Mouse (Mus musculus): ENCODE measurements around the gene Evi2b.

Evi2b gene

DNA sequence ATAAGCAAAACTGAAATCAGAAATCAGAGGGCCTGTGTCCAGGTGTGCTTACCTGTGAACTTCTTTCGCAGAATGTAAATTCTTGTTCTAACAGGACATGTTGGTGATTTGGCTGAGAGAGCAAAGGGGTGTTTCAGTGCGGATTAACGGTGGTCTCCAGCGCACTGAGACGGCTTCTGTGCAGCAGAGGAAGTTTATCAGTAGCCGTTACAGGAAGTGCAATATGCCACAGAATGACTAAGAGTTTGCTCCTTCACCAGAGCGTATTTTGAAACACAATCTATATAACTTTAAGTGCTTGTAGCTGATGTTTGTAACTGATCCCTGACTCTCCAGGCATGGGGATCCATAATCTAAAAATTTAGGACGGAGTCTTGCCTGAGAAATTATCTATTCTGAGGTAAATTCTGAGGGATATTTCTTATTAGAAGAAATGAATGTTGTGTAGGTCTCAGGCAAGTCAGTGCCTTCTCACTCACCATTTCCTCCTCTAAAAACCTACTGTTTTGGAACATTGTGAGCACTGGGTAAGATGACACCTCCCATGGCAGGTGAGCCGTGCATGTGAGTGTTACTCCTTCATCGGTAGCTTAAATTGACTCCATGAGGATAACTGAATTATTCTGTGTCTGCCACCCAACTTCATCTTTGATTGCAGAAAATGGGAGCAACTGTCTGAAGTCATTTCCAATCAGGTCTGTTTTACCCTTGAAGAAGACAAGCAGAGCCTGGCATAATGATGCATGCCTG lies at the start of gene Evi2b:
Evi2b (minus strand) TSS at position 203 of the 750 bp plus-strand sequence.
- DNase-seq (ENCODE audit: low read depth, low spot score) = peak; percentile 62

DNA sequence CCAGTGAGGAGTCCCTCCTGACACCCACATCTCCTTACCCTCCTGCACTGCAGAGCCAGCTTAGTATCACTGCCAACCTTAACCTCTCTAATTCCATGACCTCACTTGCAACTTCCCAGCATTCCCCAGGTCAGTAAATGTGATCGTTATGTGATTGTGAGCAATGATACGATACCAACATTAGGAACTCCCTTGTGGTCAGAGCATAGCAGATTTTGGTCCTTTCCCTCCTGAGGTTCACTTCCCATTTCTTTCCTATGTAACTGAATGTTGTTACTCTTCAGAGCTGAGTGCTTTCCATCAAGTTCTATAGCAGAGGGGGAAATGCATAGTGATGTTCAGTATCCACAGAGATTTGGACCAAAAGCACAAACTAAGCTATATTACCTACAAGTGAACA lies 46.8 kb upstream of the Evi2b start:
- DNase-seq (ENCODE audit: low read depth, low spot score) = no peak

DNA sequence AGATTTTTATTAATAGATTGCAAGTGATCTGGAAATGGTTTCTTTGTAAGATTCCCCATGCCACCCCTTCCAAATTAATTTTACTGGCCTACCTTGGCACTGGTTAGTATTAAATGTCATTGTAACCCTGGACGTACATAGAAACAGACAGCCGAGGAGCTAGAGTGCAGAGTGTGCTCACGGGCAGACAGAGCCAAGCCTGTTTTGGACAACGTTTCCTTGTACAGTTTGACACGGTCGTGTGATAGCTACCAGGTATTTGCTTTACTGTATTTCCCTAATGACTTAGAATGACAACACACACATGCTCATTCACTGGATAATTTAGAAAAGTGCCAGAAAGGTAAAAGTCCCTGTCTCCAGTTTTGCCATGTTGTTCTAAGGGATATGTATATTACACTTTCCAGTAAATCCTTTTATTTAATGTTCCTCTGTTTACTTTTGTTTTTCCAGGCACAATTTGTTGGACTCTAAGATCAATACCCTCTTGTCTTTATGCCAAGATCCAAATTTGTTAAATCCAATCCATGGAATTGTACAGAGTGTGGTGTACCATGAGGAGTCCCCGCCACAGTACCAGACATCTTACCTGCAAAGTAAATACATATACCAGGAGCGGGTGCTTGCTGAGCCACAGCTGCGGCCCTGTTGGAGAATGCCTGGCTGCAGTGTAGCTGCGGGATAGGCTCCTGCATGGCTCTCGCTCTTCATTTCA lies 44.8 kb upstream of the Evi2b start:
- DNase-seq (ENCODE audit: low read depth, low spot score) = no peak

DNA sequence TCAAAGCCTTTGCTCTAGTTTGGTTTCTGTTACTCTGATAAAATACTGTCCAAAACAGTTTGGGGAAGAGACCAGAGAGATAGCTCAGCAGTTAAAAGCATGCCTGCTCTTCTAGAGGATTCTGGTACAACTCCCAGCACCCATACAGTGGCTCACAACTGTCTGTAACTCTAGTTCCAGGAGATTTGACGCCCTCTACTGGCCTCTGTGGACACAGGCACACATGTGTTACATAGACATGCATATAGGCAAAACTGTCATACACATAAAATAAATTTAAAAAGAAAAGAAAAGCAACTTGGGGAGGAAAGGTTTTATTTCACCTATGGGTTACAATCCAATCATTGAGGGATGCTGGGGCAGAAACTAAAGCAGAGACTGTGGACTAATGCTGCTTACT lies 43.4 kb upstream of the Evi2b start:
- DNase-seq (ENCODE audit: low read depth, low spot score) = no peak

DNA sequence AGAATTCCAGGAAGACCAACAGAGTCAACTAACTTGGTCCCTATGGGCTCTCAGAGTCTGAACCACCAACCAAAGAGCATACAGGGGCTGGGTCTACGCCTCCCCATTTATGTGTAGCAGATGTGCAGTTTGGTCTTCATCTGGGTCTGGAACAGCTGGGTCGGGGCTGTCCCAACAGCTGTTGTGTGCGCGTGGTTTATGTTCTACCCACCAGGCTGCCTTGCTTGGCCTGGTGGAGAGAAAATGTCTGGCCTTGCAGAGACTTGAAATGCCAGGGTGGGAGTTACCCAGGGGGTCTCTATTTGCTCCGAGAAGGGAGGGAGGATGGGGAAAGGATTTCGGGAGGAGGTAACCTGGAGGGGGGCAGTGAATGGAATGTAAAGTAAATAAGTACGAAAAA lies 39.9 kb upstream of the Evi2b start:
- DNase-seq (ENCODE audit: low read depth, low spot score) = no peak

DNA sequence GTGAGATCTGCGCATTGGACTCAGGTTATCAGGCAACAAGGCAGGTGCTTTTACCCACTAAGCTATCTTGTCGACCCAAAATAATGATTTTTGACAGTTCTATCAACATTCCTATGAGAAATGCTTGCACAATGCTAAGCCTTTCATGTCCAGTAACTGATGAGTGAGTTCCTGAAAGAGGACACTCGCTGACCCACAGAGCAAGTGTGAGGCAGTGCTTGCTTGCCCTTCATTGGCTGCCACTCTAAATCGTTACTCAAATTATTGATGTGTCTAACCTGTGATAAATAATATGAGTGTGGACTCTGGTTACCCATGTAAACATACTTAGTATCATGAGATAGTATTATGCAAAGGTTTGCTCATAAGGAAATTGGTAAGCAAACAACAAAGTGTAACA lies 37.0 kb upstream of the Evi2b start:
- no peak for DNase-seq (ENCODE audit: low read depth, low spot score)

DNA sequence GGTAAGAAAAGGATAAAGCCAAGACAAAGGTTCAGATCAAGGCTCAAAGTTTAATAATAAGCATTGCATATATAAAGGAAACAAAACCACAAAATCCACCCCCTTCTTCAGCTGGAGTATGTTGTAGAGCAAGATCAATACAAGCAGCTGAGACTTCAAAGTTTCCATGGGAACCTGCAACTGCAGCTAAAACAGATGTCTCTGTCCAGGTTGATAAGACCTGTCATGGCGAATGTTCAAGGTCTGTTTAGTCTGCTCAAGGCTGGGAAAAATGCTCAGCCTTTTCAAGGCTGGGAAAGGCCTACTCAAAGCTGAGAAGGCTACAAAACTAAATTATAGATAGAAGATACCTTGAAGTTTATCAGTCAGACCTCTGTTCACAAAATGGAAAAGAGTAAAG lies 29.1 kb upstream of the Evi2b start:
- DNase-seq (ENCODE audit: low read depth, low spot score) = peak; percentile 30

DNA sequence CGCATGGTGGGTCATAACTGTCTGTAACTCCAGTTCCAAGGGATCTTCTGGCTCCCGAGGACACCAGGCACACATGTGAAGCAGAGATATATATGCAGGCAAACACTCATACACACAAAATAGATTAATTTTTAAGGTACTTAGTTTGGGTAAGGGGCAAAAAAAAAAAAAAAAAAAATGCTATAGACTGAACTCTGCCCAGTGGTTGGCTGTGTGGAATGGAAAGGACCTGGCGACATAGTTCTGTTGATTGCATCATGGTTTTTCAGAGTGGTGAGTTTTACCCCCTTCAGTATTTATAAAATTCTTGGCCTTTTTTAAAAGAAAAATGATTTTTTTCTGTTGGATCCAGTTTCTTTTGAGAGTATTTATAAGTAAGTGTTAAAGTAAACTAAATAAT lies 12.7 kb upstream of the Evi2b start:
- no peak for DNase-seq (ENCODE audit: low read depth, low spot score)

DNA sequence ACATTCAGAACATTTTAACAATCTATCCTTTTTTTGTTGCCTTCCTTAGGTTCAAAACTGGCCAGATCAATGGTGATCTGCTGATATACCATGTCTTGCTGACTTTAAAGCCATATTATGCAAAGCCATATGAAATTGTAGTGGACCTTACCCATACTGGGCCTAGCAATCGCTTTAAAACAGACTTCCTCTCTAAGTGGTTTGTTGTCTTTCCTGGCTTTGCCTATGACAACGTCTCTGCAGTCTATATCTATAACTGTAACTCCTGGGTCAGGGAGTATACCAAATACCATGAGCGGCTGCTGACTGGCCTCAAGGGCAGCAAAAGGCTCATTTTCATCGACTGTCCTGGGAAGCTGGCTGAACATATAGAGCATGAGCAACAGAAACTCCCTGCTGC lies 12.0 kb upstream of the Evi2b start:
- no peak for DNase-seq (ENCODE audit: low read depth, low spot score)

DNA sequence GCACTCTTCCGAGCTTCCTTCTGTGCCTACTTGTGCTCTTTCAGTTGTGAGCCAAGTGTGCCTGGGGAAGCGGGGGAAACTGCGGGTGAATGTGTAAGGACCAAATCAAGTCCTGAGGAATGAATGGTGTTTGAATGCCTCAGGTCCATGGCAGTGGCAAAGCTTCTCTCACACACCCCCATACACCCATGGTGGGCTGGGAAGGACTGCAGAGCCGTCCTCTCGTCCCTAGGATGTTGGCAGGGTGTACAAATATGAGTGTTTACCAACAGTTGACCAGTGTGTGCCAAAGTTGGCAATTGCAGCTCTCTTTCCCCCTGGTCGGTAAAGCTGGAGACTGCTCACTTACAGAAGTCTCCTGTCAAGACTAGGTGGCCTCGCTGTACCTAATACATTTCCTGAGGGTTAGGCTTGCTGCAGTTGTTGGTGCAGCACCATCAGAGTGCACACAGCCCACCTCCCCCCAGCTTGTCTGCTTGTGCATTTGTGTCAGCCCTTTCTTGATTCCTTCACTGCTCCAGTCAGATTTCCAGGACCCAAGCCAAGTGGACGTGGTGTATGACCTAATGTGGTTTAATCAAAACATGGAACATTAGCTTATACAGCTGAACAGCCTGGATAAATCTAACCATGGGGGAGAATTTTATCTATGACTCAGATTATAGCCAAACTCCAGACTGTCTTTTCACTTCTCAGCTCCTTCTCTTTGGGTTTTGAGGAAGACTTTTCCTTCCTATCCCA lies 10.6 kb upstream of the Evi2b start:
- no peak for DNase-seq (ENCODE audit: low read depth, low spot score)

DNA sequence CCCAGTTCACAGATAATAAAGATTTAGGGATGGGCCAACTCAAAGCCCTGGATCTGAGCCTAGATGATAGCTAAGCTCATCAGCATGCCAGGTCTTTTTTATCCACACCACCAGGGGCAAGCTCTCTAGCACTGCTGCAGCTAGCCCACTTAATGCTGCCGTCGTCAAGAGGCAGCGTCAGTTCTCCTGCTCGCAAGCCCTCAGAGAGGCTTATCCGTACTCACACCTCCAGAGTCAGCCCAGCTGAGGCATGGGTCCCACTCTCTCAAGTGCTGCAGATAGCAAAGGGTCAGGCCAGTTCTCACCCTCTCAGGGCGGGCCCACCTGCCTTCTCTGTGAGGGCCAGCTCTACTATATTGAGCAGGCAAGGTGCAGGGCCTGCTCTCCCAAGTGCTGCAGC lies 9.7 kb upstream of the Evi2b start:
- DNase-seq (ENCODE audit: low read depth, low spot score) = no peak

DNA sequence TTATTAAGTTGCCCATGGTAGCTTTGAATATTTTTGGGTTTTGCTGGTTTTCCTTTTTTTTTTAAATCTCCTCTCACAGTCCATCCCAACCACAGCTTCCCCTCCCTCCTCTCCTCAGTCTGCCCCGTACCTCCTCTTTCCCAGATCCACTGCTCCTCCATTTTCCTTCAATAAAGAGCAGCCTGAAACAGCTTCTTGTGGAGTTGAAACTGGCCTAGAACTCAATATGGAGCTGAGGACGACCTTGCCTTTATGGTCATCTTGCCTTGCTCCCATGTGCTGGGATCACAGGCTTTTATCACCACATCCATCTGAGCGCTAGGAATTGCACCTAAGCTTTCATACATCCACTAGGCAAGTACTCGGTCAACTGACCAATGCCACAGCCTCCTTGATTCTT lies 7.9 kb upstream of the Evi2b start:
- DNase-seq (ENCODE audit: low read depth, low spot score) = no peak

DNA sequence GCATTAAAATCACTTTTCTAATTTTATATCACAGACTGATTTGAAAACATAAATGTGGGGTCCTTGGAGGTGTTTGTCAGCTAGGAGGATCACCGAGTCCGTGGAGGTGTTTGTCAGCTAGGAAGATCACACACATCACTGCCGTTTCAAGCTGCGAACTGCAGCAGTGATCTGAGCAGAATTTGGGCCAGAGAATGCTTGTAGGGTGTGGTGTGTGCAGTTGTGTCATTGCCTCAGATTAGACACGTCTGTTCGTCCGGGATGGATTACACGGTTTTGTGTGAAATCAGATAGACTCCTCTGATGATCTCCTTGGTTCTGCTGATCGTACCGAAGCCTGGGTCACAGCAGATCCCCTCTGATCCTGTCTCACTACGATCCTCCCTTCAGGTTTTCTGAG lies 7.2 kb upstream of the Evi2b start:
- peak; percentile 44 for DNase-seq (ENCODE audit: low read depth, low spot score)

DNA sequence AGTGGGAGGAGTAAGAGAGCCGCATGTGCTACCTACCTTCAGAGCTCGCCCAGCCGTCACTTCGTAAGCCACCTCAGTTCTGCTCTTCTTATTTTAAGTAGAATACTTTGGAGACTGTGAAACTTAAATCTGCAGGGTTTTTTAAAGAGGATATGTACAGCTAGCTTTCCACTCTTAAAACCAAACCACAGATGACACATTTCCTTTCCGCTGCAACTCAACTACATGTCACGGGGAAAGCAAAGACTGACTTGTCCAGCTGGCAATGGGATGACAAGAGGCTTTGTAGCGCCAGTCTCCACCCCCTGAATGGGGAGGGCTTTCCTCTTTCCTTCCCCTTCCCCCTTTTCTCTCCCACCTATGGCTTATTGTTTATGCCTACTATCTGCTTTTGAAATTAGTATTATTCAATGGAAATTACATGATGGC lies 6.8 kb upstream of the Evi2b start, which contains the start of the genes Evi2 and Evi2a:
Evi2 (minus strand) TSS at position 257 of the 429 bp plus-strand sequence.
Evi2a (minus strand) TSS at position 277 of the 429 bp plus-strand sequence.
- DNase-seq (ENCODE audit: low read depth, low spot score) = peak; percentile 81

DNA sequence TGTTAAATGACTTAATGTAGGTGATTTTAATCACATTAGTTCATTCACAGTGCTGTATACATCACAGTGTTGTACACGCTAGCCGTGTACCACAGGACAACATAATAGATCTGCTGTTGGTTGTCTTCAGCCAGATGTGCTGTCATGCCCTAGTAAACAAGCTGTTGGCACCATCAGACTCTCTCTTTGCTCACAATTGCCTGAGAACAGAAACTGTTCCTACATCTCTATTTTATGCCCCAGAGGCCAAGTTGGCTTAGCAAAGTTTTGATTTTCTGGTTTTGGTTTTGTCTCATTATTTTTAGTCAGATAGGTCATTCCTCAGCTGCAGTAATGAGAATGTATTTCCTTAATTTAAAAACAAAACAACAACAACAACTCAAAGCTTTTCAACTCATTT lies 6.2 kb upstream of the Evi2b start:
- peak; percentile 38 for DNase-seq (ENCODE audit: low read depth, low spot score)

DNA sequence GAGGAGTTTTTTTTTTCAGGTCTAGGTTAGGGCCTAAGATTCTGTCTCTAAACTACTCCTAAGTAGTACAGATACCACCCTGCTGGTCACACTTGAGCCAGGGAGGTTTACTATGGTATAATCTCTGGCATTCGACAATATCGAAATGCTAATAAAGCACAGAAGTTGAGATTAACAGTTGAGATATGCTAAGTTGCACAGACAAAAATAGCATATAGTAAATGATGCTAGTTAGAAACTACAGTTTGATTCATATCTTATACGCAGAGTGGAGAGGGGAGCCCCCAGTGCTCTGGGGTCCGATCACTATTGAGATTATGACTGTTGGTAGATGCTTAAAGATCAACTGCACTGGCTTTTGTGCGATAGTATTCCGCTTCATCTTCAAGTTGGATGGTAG lies 5.7 kb upstream of the Evi2b start:
- peak; percentile 25 for DNase-seq (ENCODE audit: low read depth, low spot score)

DNA sequence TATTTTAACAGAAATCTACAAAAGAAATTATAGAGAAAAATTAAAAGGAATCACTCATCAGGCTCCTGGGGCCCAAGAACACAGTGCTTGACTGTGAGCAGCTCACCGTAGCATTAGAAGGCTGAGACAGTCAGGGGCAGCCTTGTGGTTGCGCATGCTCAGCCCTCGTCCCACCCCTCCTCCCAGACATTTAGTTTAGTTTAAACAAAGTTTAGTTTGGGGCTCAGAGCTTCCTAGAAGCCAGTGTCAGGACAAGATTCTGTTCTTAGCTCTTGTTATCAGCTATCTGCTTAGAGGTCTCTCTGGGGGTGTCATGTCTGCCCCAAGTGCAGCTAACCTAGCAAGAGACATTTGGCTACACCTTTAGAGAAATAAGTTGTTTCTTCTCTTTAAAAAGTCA lies 5.0 kb upstream of the Evi2b start:
- DNase-seq (ENCODE audit: low read depth, low spot score) = peak; percentile 51

DNA sequence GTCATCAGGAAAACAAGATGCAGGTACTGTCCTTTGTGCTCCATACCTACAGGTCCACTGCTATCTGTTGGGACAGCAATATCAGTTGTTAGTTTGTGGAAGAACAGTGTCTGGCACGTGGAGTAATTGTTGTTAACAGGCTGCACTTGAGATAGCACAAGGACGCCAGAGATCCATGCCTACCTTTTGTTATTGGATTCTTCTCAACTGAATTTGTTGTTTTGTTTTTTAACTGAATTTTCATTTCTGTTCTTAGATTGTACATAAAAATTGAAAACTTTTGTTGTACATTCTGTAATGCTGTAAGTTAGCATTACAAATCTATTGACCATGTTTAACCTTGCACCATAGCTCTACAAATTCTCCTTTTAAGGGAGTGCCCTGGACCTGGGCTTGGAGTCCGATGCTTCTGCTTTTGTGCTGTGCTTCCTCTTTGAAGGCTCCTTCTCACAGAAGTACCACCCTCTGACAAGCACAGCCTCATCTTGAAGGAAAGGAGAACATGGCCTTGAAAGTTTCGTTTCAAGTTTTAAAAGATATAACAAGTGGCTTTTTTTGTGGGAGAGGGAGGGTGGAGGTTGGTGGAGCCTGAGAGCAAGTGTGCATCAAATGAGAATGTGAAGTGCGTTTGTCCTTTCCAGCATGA lies 4.3 kb upstream of the Evi2b start:
- peak; percentile 36 for DNase-seq (ENCODE audit: low read depth, low spot score)

DNA sequence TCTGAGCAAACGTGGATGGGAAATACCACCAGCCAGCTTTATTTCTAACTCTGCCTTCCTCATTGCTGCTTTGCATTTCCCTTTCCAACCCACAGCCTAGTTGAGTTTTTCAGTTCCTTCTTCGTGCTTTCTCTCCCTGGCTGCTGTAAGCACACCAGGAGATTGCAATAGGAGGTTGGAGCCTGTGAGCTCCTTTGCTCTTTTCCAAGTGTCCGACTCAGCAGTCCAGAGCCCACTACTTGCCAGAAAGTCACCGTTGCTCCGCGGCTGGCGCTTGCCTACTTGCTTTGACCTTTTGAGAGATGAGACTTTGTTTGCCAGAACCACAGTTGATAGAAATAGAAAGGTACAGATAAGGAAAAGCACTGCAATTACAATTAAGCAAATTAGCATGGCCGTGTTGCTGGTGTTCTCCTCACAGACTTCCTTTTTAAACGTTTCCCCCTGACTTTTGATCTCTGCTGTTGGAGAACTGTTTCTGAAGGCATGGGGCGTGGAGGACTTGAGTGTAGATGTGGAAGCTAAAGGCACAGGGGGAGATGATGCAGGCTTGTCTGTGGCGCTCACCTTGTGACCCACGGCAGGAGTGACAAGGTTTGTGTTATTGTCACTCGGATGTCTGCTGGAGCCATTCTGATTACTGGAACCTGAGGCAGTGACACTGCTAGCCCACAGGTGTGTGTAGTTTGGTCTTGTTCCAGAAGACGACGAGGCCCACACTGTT lies 3.6 kb upstream of the Evi2b start:
- DNase-seq (ENCODE audit: low read depth, low spot score) = peak; percentile 47

DNA sequence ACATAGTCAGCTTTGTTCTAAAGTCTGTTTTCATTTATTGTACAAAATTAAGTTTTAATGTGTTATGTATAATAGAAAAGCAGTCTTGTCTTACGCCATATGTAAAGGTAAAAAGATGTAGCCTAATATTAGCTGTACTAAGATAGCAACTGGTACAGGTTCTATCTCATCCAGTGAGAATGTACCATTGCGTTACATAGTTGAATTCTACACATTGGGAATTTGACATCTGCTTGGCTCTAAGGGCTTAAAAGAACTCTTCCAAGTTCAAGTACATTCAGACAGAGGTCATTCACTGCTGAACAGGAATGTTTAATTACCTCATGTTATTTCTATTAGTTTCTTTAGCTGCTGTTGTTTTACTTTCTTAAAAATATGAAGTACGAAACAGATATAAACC lies 3.0 kb upstream of the Evi2b start:
- DNase-seq (ENCODE audit: low read depth, low spot score) = no peak

DNA sequence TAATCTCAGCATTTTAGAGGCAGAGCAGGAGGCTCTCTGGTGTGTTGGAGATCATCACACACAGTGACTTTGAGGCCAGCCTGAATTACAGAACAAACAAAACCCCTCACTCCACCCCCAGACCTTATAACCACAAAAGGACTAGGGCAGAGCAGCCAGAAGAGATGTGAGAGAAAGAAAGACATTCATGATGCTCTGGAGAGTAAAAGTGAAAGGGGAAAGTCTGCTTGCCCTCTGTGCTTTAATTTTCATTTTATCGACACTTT lies 681 bp upstream of the Evi2b start:
- DNase-seq (ENCODE audit: low read depth, low spot score) = peak; percentile 43

DNA sequence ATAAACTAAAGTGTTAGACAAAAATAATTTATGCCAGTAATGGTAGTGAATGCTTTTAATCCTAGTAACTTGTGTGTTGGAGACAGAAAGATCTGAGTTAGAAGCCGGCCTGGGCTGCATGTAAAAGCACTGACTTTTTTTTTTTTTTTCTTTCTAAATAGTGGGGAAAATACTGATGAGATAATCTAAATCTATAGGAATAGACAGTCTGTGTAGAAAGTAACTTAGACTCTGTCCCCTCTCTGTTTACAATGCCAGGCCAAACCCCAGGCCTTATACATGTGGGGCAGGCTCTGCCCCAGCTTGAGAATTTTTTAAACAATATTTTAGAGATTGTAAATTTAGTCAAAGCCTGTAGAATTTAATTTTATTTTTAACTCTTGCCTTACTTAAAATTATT lies 618 bp downstream of the Evi2b start:
- no peak for DNase-seq (ENCODE audit: low read depth, low spot score)

Measured in CD4-positive, CD25-positive, alpha-beta regulatory T cell, adult 2 months (primary cell).